Mouse (Mus musculus) cortical plate, adult 2 months (tissue): ENCODE measurements around the gene Lats2.

ENCODE experiments used
- CTCF ChIP-seq: fragments of 200-500 bp; IDR thresholded peaks from 2 replicates; pipeline ENCODE4 v1.5.1; 2011; ENCODE audit warnings: mild to moderate bottlenecking, control low read depth, low read length; ENCODE audit not compliant: insufficient read depth; ENCODE audit errors: extremely low read depth
- POLR2A ChIP-seq: fragments of 200-500 bp; IDR thresholded peaks from 2 replicates; pipeline ENCODE4 v1.6.1; 2011; ENCODE audit warnings: mild to moderate bottlenecking, low read length, control low read depth; ENCODE audit not compliant: insufficient read depth; ENCODE audit errors: extremely low read depth

DNA sequence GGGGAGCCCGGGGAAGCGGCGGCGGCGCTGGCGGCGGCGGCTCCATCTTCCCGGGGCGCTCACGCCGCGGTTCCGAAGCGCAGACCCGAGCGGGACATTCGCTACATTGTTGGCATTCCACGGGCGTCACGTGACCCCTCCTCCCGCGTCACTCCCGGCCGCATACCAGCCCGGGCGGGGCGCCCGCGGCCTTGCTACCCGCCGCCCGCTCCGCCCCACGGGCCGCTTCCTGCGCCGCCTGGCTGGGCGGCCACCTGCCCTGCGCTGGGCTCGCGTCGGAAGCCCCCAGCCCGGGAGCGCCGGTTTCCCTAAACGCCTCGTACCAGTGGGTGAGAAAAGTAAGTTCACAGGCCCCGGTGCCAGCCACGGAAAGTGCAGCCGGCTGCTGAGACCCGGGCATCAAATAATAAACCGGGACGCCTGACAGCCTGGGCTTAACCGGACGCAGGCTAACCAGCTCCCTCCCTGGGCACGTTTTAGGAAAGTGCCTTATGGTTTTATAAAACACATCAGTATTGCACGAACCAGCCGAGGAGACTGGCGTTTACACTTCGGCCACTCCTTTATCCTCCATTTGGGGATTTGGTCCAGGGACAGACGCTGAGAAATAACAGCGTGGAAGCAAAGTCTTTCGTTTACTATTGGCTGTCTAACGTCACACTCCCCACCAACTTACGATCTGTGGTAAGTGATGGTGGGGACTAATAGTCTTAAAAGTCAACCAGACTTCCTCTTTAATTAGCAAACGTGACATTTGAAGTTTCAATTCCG is 12.0 kb downstream of the Lats2 start, which contains the start of gene Gm49361:
- TF ChIP-seq CTCF (no peak), POLR2A (no peak)
